Mouse (Mus musculus): ENCODE data around the gene Rfpl4. TPM values are rescaled to one million over a fixed set of nuclear protein-coding genes. Genes with fewer than 3 reads are reported as not detected.

The Rfpl4 gene
- total RNA-seq, 1 experiment = not detected

DNA sequence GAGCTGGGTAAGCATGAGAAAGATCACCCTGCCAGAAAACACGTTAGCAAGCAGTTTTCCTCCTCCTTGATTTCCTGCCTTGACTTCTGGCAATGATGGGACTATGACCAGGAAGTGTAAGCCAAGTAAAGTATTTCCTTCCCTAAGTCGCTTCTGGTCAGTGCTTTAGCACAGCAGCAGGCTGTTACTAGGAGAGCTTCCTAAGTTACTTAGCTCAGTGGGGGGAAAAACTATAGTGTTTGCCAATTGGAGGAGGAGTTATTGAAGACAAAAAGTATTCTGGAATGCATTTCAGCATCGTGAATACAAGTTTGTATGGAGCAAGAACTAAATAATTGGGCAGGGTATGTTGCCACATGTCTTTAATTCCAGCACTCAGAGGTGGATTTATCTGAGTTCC is 4.0 kb downstream of the Rfpl4 start:
- in situ Hi-C loops (cut with MboI; ENCODE audit: low sequenced_read_pairs in 2 of 2, unreplicated experiment in 2 of 2) = no loop called here
- Histone ChIP-seq H3K27ac (ENCODE audit: insufficient read depth, low read depth, low read length, poor library complexity, severe bottlenecking) (no peak overlapping the region), H3K9me3 (ENCODE audit: control insufficient read depth, insufficient read depth, low read depth, low read length) (no peaks in the 10 kb centered on the region)

DNA sequence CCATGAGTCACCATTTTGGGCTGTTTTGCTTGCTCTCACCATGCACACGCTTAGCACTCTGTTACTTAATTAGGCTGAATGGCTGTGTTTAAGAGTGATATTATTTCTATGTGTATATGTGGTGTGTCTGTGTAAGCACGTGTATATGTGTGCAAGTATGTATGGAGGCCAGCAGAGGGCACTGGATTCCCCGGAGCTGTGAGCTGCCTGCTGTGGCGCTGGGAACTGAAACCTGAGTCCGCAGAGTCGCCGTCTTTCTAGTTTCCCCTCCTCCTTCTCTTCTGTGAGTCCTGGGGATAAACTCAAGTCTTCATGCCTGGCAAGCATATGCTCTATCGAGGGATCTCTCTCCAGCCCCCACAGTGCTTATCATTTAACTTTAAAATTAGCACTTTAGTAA is 7.4 kb downstream of the Rfpl4 start:
- Histone ChIP-seq H3K9ac (ENCODE audit: insufficient read depth, low read depth, low read length, poor library complexity, severe bottlenecking) (no peak overlapping the region), H3K4me3 (ENCODE audit: insufficient read depth in 1 of 2, low read depth in 1 of 2, low read length in 2 of 2, poor library complexity in 1 of 2, severe bottlenecking in 1 of 2) (no peak overlapping the region), H3K9me3 (ENCODE audit: control insufficient read depth, insufficient read depth, low read depth, low read length) (no peaks in the 10 kb centered on the region), H3K36me3 (ENCODE audit: control insufficient read depth, insufficient read depth, low read length, poor library complexity, severe bottlenecking) (no peaks in the 10 kb centered on the region), H3K27ac (ENCODE audit: insufficient read depth, low read depth, low read length, poor library complexity, severe bottlenecking) (no peak overlapping the region), H3K4me1 (ENCODE audit: control insufficient read depth in 2 of 2, insufficient read depth in 2 of 2, low read length in 2 of 2, poor library complexity in 1 of 2) (no peaks in the 10 kb centered on the region)
- DNase-seq (ENCODE audit: low read depth, low spot score) = no peak
- TF ChIP-seq ZNF384 (IDR thresholded peaks at IDR 0.05; ENCODE audit: low read depth, low read length) (no peak), ZC3H11A (IDR thresholded peaks at IDR 0.05; ENCODE audit: borderline replicate concordance, low read depth, low read length) (no peak)
- in situ Hi-C loops (cut with MboI; ENCODE audit: low sequenced_read_pairs in 2 of 2, unreplicated experiment in 2 of 2) = no loop called here

More for the DNA sequence above, 4.0 kb downstream of the Rfpl4 start:
- no peak for DNase-seq (ENCODE audit: low read depth, low spot score)
- Histone ChIP-seq H3K4me1 (ENCODE audit: control insufficient read depth in 2 of 2, insufficient read depth in 2 of 2, low read length in 2 of 2, poor library complexity in 1 of 2) (no peaks in the 10 kb centered on the region), H3K4me3 (ENCODE audit: insufficient read depth in 1 of 2, low read depth in 1 of 2, low read length in 2 of 2, poor library complexity in 1 of 2, severe bottlenecking in 1 of 2) (no peak overlapping the region), H3K9ac (ENCODE audit: insufficient read depth, low read depth, low read length, poor library complexity, severe bottlenecking) (no peak overlapping the region), H3K36me3 (ENCODE audit: control insufficient read depth, insufficient read depth, low read length, poor library complexity, severe bottlenecking) (no peaks in the 10 kb centered on the region)
- no peak for TF ChIP-seq HCFC1 (IDR thresholded peaks at IDR 0.05; ENCODE audit: borderline replicate concordance, insufficient read depth, low read length)
- no peak for TF ChIP-seq ZC3H11A (IDR thresholded peaks at IDR 0.05; ENCODE audit: borderline replicate concordance, low read depth, low read length)
- no peak for TF ChIP-seq CHD2 (IDR thresholded peaks at IDR 0.05; ENCODE audit: low read depth, low read length)
- no peak for TF ChIP-seq ZNF384 (IDR thresholded peaks at IDR 0.05; ENCODE audit: low read depth, low read length)
- no peak for TF ChIP-seq MAFK (IDR thresholded peaks at IDR 0.05; ENCODE audit: insufficient read depth, low read depth, low read length)

DNA sequence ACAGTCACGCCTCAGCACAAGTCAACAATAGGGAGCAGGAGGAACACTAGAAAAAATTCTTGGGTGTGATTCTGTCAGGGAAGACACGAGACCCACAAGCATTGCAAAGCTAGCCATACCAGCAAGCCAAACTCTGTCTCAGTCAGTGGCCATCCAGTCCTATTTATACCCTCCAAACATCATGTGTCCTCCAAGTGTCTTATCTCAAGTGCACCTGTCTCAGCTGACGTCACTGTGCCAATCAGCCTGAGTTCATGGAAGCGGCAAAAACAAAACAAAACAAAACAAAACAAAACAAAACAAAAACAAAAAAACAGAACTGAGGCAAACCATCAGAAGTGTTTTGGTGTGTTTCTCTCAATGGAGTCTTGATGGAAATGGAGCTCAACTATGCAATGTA is 8.5 kb downstream of the Rfpl4 start:
- in situ Hi-C loops (cut with MboI; ENCODE audit: low sequenced_read_pairs in 2 of 2, unreplicated experiment in 2 of 2) = no loop called here
- TF ChIP-seq ZC3H11A (IDR thresholded peaks at IDR 0.05; ENCODE audit: borderline replicate concordance, low read depth, low read length) = no peak
- TF ChIP-seq HCFC1 (IDR thresholded peaks at IDR 0.05; ENCODE audit: borderline replicate concordance, insufficient read depth, low read length) = no peak
- TF ChIP-seq MAFK (IDR thresholded peaks at IDR 0.05; ENCODE audit: insufficient read depth, low read depth, low read length) = no peak
- TF ChIP-seq CHD2 (IDR thresholded peaks at IDR 0.05; ENCODE audit: low read depth, low read length) = no peak
- no peak for TF ChIP-seq ZNF384 (IDR thresholded peaks at IDR 0.05; ENCODE audit: low read depth, low read length)

DNA sequence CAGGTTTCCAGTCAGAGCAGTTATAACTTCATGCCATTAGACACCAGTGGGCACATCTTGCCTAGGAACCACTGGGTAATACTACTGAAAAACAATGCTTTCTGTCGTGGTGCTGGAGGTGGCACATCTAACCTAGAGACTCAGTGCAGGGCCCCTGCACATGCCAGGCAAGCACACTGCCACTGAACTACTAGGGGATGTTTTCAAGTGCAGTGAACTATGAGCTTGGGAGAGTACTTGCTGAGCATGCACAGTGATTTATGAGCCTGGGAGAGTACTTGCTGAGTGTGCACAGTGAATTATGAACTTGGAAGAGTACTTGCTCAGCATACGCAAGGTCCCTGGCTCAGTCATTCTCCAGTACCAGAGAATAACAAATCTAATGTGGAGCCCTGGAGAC is 14.2 kb downstream of the Rfpl4 start:
- no peak for TF ChIP-seq HCFC1 (IDR thresholded peaks at IDR 0.05; ENCODE audit: borderline replicate concordance, insufficient read depth, low read length)
- Histone ChIP-seq H3K36me3 (ENCODE audit: control insufficient read depth, insufficient read depth, low read length, poor library complexity, severe bottlenecking) (peaks cover 13% of the 10 kb centered on the region), H3K27ac (ENCODE audit: insufficient read depth, low read depth, low read length, poor library complexity, severe bottlenecking) (no peak overlapping the region), H3K4me1 (ENCODE audit: control insufficient read depth in 2 of 2, insufficient read depth in 2 of 2, low read length in 2 of 2, poor library complexity in 1 of 2) (peaks cover 2 to 13% of the 10 kb centered on the region in 2 experiments; a peak in 3 of 4 replicates), H3K9ac (ENCODE audit: insufficient read depth, low read depth, low read length, poor library complexity, severe bottlenecking) (no peak overlapping the region), H3K9me3 (ENCODE audit: control insufficient read depth, insufficient read depth, low read depth, low read length) (no peaks in the 10 kb centered on the region), H3K4me3 (ENCODE audit: insufficient read depth in 1 of 2, low read depth in 1 of 2, low read length in 2 of 2, poor library complexity in 1 of 2, severe bottlenecking in 1 of 2) (no peak overlapping the region)
- in situ Hi-C loops (cut with MboI; ENCODE audit: low sequenced_read_pairs in 2 of 2, unreplicated experiment in 2 of 2) = no loop called here
- no peak for DNase-seq (ENCODE audit: low read depth, low spot score)

More for the DNA sequence above, 8.5 kb downstream of the Rfpl4 start:
- no peaks in the 10 kb centered on the region for H3K4me1 ChIP-seq (ENCODE audit: control insufficient read depth in 2 of 2, insufficient read depth in 2 of 2, low read length in 2 of 2, poor library complexity in 1 of 2)
- H3K36me3 ChIP-seq (ENCODE audit: control insufficient read depth, insufficient read depth, low read length, poor library complexity, severe bottlenecking) = no peaks in the 10 kb centered on the region
- H3K4me3 ChIP-seq (ENCODE audit: insufficient read depth in 1 of 2, low read depth in 1 of 2, low read length in 2 of 2, poor library complexity in 1 of 2, severe bottlenecking in 1 of 2) = no peak overlapping the region
- DNase-seq (ENCODE audit: low read depth, low spot score) = no peak
- no peak overlapping the region for H3K27ac ChIP-seq (ENCODE audit: insufficient read depth, low read depth, low read length, poor library complexity, severe bottlenecking)
- no peaks in the 10 kb centered on the region for H3K9me3 ChIP-seq (ENCODE audit: control insufficient read depth, insufficient read depth, low read depth, low read length)
- no peak overlapping the region for H3K9ac ChIP-seq (ENCODE audit: insufficient read depth, low read depth, low read length, poor library complexity, severe bottlenecking)

DNA sequence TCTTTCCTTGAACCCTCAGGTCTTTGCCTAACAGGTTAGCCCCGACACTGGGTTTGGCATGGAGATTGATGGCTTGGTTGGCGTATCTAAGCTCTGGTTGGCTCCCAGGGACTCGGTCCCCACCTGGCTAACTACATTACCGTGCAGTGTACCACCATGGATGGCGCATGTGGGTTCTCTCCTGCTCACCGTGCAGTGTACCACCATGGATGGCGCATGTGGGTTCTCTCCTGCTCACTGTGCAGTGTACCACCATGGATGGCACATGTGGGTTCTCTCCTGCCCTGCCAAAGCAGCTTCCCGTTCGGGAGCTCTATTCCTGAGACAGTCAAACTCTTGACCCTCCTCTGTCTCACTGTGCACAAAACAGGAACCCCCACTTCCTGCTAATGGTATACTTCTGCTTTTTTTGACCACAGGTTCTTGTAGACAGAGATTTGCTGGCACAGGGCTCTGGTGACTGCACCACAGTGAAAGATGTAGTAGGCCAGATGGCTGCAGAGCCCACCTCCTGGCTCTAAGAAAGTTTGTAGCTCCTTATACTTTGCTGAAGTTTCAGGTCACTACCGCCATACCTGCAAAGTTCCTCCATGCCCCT is 15.6 kb downstream of the Rfpl4 start:
- no peak for DNase-seq (ENCODE audit: low read depth, low spot score)
- H3K9ac ChIP-seq (ENCODE audit: insufficient read depth, low read depth, low read length, poor library complexity, severe bottlenecking) = no peak overlapping the region
- no peak overlapping the region for H3K27ac ChIP-seq (ENCODE audit: insufficient read depth, low read depth, low read length, poor library complexity, severe bottlenecking)
- H3K4me1 ChIP-seq (ENCODE audit: control insufficient read depth in 2 of 2, insufficient read depth in 2 of 2, low read length in 2 of 2, poor library complexity in 1 of 2) = peaks cover 2 to 13% of the 10 kb centered on the region in 2 experiments; a peak in 3 of 4 replicates
- H3K36me3 ChIP-seq (ENCODE audit: control insufficient read depth, insufficient read depth, low read length, poor library complexity, severe bottlenecking) = peaks cover 19% of the 10 kb centered on the region
- TF ChIP-seq HCFC1 (IDR thresholded peaks at IDR 0.05; ENCODE audit: borderline replicate concordance, insufficient read depth, low read length) (no peak), CHD2 (IDR thresholded peaks at IDR 0.05; ENCODE audit: low read depth, low read length) (no peak), ZC3H11A (IDR thresholded peaks at IDR 0.05; ENCODE audit: borderline replicate concordance, low read depth, low read length) (no peak), ZNF384 (IDR thresholded peaks at IDR 0.05; ENCODE audit: low read depth, low read length) (no peak), MAFK (IDR thresholded peaks at IDR 0.05; ENCODE audit: insufficient read depth, low read depth, low read length) (no peak)
- no peaks in the 10 kb centered on the region for H3K9me3 ChIP-seq (ENCODE audit: control insufficient read depth, insufficient read depth, low read depth, low read length)
- in situ Hi-C loops (cut with MboI; ENCODE audit: low sequenced_read_pairs in 2 of 2, unreplicated experiment in 2 of 2) = no loop called here
- no peak overlapping the region for H3K4me3 ChIP-seq (ENCODE audit: insufficient read depth in 1 of 2, low read depth in 1 of 2, low read length in 2 of 2, poor library complexity in 1 of 2, severe bottlenecking in 1 of 2)

Data from ES-E14 (cell line).